Mouse (Mus musculus) C2C12 (cell line): Measurements from ENCODE around the gene Tpbg.

Experiments
- CEBPB ChIP-seq: IDR thresholded peaks from one replicate; pipeline ENCODE4 v1.6.1; 2011; ENCODE audit warnings: low read depth, mild to moderate bottlenecking, control low read depth, moderate library complexity
- CTCF ChIP-seq: IDR thresholded peaks from one replicate; pipeline ENCODE4 v1.5.1; 2011; ENCODE audit not compliant: control insufficient read depth, insufficient read depth, insufficient read length
- MAX ChIP-seq: IDR thresholded peaks from one replicate; pipeline ENCODE4 v1.6.1; 2011; ENCODE audit warnings: mild to moderate bottlenecking, control low read depth
- MYOD1 ChIP-seq: IDR thresholded peaks from one replicate; pipeline ENCODE4 v1.6.1; 2011; ENCODE audit warnings: low read depth; ENCODE audit not compliant: control insufficient read depth, insufficient read length
- MYOG ChIP-seq: IDR thresholded peaks from one replicate; pipeline ENCODE4 v1.6.1; 2011; ENCODE audit not compliant: control insufficient read depth, insufficient read length; ENCODE audit errors: extremely low read depth
- USF1 ChIP-seq: IDR thresholded peaks from one replicate; pipeline ENCODE4 v1.6.1; 2011; ENCODE audit warnings: low read depth, mild to moderate bottlenecking, control low read depth, moderate library complexity

DNA sequence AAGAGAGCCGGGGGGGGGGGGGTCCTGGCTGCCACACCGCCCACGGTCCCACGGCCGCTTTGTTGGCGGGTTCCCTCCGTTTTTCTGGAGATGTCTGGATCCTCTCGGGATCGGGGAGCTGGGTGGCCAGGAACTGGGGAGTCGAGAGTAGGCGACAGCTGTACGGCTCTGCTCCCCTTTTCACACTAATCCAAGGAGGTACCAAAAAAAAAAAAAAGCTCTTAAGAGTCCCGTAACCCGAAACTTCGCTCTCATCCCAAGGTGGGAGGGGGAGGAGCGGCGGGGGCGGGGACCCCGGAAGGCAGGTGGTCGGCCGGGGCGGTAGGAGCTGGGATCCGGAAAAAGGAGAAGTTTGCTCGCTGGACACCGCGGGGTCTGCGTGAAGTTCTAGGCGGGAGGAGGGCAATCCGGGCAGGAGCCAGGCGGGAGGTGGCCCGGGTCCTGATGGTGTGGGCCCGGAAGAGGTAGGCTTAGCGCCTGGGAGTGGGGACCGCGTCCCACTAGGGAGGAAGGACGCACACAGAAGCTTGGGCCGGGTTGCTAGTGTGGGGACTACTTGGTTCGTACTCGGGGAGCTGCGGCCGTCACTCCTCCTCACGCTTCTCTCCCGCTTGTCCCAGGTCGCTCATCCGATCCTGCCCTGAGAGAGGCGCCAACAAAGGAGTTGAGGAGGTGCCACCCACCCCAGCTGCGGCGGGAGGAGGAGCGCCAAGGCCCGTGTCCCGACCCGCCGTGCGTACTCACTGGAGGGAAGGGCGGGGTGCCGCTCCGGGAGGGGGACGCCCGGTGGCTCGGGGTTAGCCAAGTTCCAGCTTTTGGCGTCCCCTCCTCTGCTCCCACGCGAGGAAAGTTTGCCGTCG lies 1.1 kb downstream of the Tpbg start:
- TF ChIP-seq CTCF (no peak), USF1 (no peak), CEBPB (no peak), MYOD1 (no peak), MYOG (no peak), MAX (no peak)
